Mouse (Mus musculus): ENCODE data around the gene Abca8a. TPM values are rescaled to one million over a fixed set of nuclear protein-coding genes. Genes with fewer than 3 reads are reported as not detected.

The Abca8a gene
- total RNA-seq (2012; rRNA removed) = 0.27 TPM in 1 of 2 replicates, not detected in the other

- Histone ChIP-seq H3K4me3 (ENCODE audit: insufficient read depth in 1 of 2, low read depth in 1 of 2, low read length in 2 of 2, poor library complexity in 1 of 2, severe bottlenecking in 1 of 2) (no peak within 1 kb of the TSS), H3K4me1 (ENCODE audit: control insufficient read depth in 2 of 2, insufficient read depth in 2 of 2, low read length in 2 of 2, poor library complexity in 1 of 2) (no peaks in the 10 kb centered on the region), H3K9me3 (ENCODE audit: control insufficient read depth, insufficient read depth, low read depth, low read length) (no peaks in the 10 kb centered on the region), H3K27ac (ENCODE audit: insufficient read depth, low read depth, low read length, poor library complexity, severe bottlenecking) (no peak within 1 kb of the TSS), H3K9ac (ENCODE audit: insufficient read depth, low read depth, low read length, poor library complexity, severe bottlenecking) (no peak within 1 kb of the TSS), H3K36me3 (ENCODE audit: control insufficient read depth, insufficient read depth, low read length, poor library complexity, severe bottlenecking) (no peaks in the 10 kb centered on the region)
- in situ Hi-C loops (cut with MboI; ENCODE audit: low sequenced_read_pairs in 2 of 2, unreplicated experiment in 2 of 2) = no loop called here
- no peak for DNase-seq (ENCODE audit: low read depth, low spot score)
- no peak for TF ChIP-seq MAFK (IDR thresholded peaks at IDR 0.05; ENCODE audit: insufficient read depth, low read depth, low read length)
- no peak for TF ChIP-seq ZNF384 (IDR thresholded peaks at IDR 0.05; ENCODE audit: low read depth, low read length)
Observed at GRCm38 (mm10) chr11:110095858-110096257, at the start of gene Abca8a. Gene Abca8a (minus strand): TSS chr11:110095978.

GRCm38 (mm10) chr11:110145421-110145820, 49.6 kb upstream of the Abca8a start:
- TF ChIP-seq MAFK (IDR thresholded peaks at IDR 0.05; ENCODE audit: insufficient read depth, low read depth, low read length) (no peak), ZNF384 (IDR thresholded peaks at IDR 0.05; ENCODE audit: low read depth, low read length) (no peak), HCFC1 (IDR thresholded peaks at IDR 0.05; ENCODE audit: borderline replicate concordance, insufficient read depth, low read length) (no peak), CHD2 (IDR thresholded peaks at IDR 0.05; ENCODE audit: low read depth, low read length) (no peak), ZC3H11A (IDR thresholded peaks at IDR 0.05; ENCODE audit: borderline replicate concordance, low read depth, low read length) (no peak)
- H3K4me3 ChIP-seq (ENCODE audit: insufficient read depth in 1 of 2, low read depth in 1 of 2, low read length in 2 of 2, poor library complexity in 1 of 2, severe bottlenecking in 1 of 2) = no peak overlapping the region
- H3K4me1 ChIP-seq (ENCODE audit: control insufficient read depth in 2 of 2, insufficient read depth in 2 of 2, low read length in 2 of 2, poor library complexity in 1 of 2) = no peaks in the 10 kb centered on the region
- no peak for DNase-seq (ENCODE audit: low read depth, low spot score)
- in situ Hi-C loops (cut with MboI; ENCODE audit: low sequenced_read_pairs in 2 of 2, unreplicated experiment in 2 of 2) = no loop called here
- no peaks in the 10 kb centered on the region for H3K9me3 ChIP-seq (ENCODE audit: control insufficient read depth, insufficient read depth, low read depth, low read length)
- H3K9ac ChIP-seq (ENCODE audit: insufficient read depth, low read depth, low read length, poor library complexity, severe bottlenecking) = no peak overlapping the region
- H3K36me3 ChIP-seq (ENCODE audit: control insufficient read depth, insufficient read depth, low read length, poor library complexity, severe bottlenecking) = no peaks in the 10 kb centered on the region
- H3K27ac ChIP-seq (ENCODE audit: insufficient read depth, low read depth, low read length, poor library complexity, severe bottlenecking) = no peak overlapping the region

- no peak for DNase-seq (ENCODE audit: low read depth, low spot score)
- no peaks in the 10 kb centered on the region for H3K4me1 ChIP-seq (ENCODE audit: control insufficient read depth in 2 of 2, insufficient read depth in 2 of 2, low read length in 2 of 2, poor library complexity in 1 of 2)
- in situ Hi-C loops (cut with MboI; ENCODE audit: low sequenced_read_pairs in 2 of 2, unreplicated experiment in 2 of 2) = no loop called here
- no peaks in the 10 kb centered on the region for H3K9me3 ChIP-seq (ENCODE audit: control insufficient read depth, insufficient read depth, low read depth, low read length)
- H3K4me3 ChIP-seq (ENCODE audit: insufficient read depth in 1 of 2, low read depth in 1 of 2, low read length in 2 of 2, poor library complexity in 1 of 2, severe bottlenecking in 1 of 2) = no peak overlapping the region
- TF ChIP-seq MAFK (IDR thresholded peaks at IDR 0.05; ENCODE audit: insufficient read depth, low read depth, low read length) (no peak), CHD2 (IDR thresholded peaks at IDR 0.05; ENCODE audit: low read depth, low read length) (no peak), ZNF384 (IDR thresholded peaks at IDR 0.05; ENCODE audit: low read depth, low read length) (no peak)
- no peak overlapping the region for H3K27ac ChIP-seq (ENCODE audit: insufficient read depth, low read depth, low read length, poor library complexity, severe bottlenecking)
- no peak overlapping the region for H3K9ac ChIP-seq (ENCODE audit: insufficient read depth, low read depth, low read length, poor library complexity, severe bottlenecking)
- H3K36me3 ChIP-seq (ENCODE audit: control insufficient read depth, insufficient read depth, low read length, poor library complexity, severe bottlenecking) = no peaks in the 10 kb centered on the region
Observed at GRCm38 (mm10) chr11:110130760-110131159, 35.0 kb upstream of the Abca8a start.

GRCm38 (mm10) chr11:110111137-110111536, 15.4 kb upstream of the Abca8a start:
- H3K9me3 ChIP-seq (ENCODE audit: control insufficient read depth, insufficient read depth, low read depth, low read length) = no peaks in the 10 kb centered on the region
- no peak overlapping the region for H3K9ac ChIP-seq (ENCODE audit: insufficient read depth, low read depth, low read length, poor library complexity, severe bottlenecking)
- TF ChIP-seq ZNF384 (IDR thresholded peaks at IDR 0.05; ENCODE audit: low read depth, low read length) (no peak), HCFC1 (IDR thresholded peaks at IDR 0.05; ENCODE audit: borderline replicate concordance, insufficient read depth, low read length) (no peak), ZC3H11A (IDR thresholded peaks at IDR 0.05; ENCODE audit: borderline replicate concordance, low read depth, low read length) (no peak), CHD2 (IDR thresholded peaks at IDR 0.05; ENCODE audit: low read depth, low read length) (no peak), MAFK (IDR thresholded peaks at IDR 0.05; ENCODE audit: insufficient read depth, low read depth, low read length) (no peak)
- H3K4me1 ChIP-seq (ENCODE audit: control insufficient read depth in 2 of 2, insufficient read depth in 2 of 2, low read length in 2 of 2, poor library complexity in 1 of 2) = no peaks in the 10 kb centered on the region
- in situ Hi-C loops (cut with MboI; ENCODE audit: low sequenced_read_pairs in 2 of 2, unreplicated experiment in 2 of 2) = no loop called here
- DNase-seq (ENCODE audit: low read depth, low spot score) = no peak
- no peaks in the 10 kb centered on the region for H3K36me3 ChIP-seq (ENCODE audit: control insufficient read depth, insufficient read depth, low read length, poor library complexity, severe bottlenecking)
- no peak overlapping the region for H3K4me3 ChIP-seq (ENCODE audit: insufficient read depth in 1 of 2, low read depth in 1 of 2, low read length in 2 of 2, poor library complexity in 1 of 2, severe bottlenecking in 1 of 2)
- H3K27ac ChIP-seq (ENCODE audit: insufficient read depth, low read depth, low read length, poor library complexity, severe bottlenecking) = no peak overlapping the region

GRCm38 (mm10) chr11:110101437-110101836, 5.7 kb upstream of the Abca8a start:
- Histone ChIP-seq H3K9ac (ENCODE audit: insufficient read depth, low read depth, low read length, poor library complexity, severe bottlenecking) (no peak overlapping the region), H3K4me1 (ENCODE audit: control insufficient read depth in 2 of 2, insufficient read depth in 2 of 2, low read length in 2 of 2, poor library complexity in 1 of 2) (no peaks in the 10 kb centered on the region), H3K4me3 (ENCODE audit: insufficient read depth in 1 of 2, low read depth in 1 of 2, low read length in 2 of 2, poor library complexity in 1 of 2, severe bottlenecking in 1 of 2) (no peak overlapping the region), H3K9me3 (ENCODE audit: control insufficient read depth, insufficient read depth, low read depth, low read length) (no peaks in the 10 kb centered on the region), H3K27ac (ENCODE audit: insufficient read depth, low read depth, low read length, poor library complexity, severe bottlenecking) (no peak overlapping the region), H3K36me3 (ENCODE audit: control insufficient read depth, insufficient read depth, low read length, poor library complexity, severe bottlenecking) (no peaks in the 10 kb centered on the region)
- no peak for DNase-seq (ENCODE audit: low read depth, low spot score)
- in situ Hi-C loops (cut with MboI; ENCODE audit: low sequenced_read_pairs in 2 of 2, unreplicated experiment in 2 of 2) = no loop called here
- TF ChIP-seq HCFC1 (IDR thresholded peaks at IDR 0.05; ENCODE audit: borderline replicate concordance, insufficient read depth, low read length) = no peak
- TF ChIP-seq MAFK (IDR thresholded peaks at IDR 0.05; ENCODE audit: insufficient read depth, low read depth, low read length) = no peak
- no peak for TF ChIP-seq ZNF384 (IDR thresholded peaks at IDR 0.05; ENCODE audit: low read depth, low read length)
- TF ChIP-seq CHD2 (IDR thresholded peaks at IDR 0.05; ENCODE audit: low read depth, low read length) = no peak
- TF ChIP-seq ZC3H11A (IDR thresholded peaks at IDR 0.05; ENCODE audit: borderline replicate concordance, low read depth, low read length) = no peak
